Mouse (Mus musculus): ENCODE data around the gene Otulinl. TPM values are rescaled to one million over a fixed set of nuclear protein-coding genes. Genes with fewer than 3 reads are reported as not detected.

Gene Otulinl
- 1 to 10 TPM in 1 of 2 experiments, under 1 TPM in 1; 0.02 to 1.2 TPM for polyA plus RNA-seq (2012; fragmentation: generic; extraction: Trizol)

DNA sequence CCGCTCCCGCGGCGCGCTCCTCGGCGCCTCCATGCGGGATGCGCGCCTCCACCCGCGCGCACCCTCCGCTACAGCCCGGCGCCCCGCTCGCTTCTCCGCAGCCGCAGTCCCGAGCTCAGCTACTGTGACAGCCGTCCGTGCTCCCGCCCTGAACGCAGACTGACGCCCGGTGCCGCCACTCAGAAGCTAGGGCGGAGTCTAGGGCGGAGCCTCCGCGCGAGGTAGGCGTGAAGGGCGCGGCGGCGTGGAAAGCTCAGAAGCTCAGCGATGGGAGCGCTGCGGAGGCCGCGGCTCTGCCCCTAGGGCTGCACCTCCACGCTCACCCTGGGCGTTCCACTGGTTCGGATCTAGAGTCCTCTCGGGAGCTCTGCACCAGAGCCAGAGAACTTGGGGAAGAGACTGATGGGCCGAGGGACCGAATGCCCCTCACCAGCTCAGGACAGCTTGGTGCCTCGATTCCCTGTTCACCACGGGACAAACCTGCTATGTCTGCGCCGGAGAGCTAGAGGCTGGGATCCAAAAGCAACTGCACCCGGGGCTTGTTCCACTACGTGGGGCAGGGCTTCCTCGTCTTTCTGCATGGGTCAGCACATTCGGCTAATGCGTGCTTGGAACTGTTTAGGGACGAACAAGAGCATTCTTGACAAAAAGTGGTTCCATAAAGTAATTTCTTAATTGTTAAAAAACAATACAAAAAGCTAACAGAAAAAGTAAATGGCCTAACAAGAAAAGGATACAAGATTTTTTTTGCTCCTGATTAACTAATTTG lies at the start of gene Otulinl:
Otulinl (minus strand) TSS at position 161 of the 769 bp plus-strand sequence.

DNA sequence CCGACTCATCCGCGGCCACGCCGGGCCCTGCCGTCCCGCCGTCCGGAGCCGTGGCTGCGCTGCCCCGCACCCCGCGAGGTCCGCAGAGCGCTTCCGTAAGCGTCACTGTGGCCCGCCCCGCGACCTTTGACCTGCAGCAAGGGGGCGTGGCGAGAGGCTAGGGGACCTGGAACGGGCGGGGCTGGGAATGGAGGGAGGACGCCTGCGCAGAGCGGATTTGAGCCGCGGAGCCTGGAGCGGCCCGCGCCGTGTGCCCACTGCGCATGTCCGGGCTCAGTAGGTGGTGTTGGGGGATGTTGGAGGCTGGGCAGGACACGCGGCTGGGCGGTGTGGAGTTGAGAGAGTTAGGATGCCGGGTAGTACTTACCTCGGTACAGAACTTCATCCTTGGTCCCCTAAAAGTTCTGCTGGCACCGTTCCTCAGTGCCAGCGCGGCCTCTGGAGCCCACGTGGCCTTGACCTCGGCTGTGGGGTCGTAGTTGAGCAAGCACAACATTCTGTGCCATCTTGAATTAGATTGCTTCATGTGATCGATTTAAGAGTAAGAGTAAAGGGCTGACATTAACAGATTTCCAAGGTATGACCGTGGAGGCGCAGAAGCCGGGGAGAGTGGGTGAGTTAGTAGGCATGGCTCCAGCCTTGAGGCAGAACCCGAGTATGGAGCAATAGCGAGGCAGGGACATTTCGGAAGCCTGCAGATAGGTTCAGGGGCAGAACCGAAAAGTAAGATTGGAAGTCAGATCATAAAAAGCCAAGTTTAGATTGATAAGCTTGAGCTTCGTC lies 50.6 kb downstream of the Otulinl start, which contains the start of gene Otulin:
Otulin (minus strand) TSS at position 93 of the 783 bp plus-strand sequence.

Other genes with a start within 250 kb of the Otulinl start
- 100 to 1,000 TPM in 1 of 2 experiments, 10 to 100 TPM in 1; 61.0 to 110 TPM for gene Ank, start 214.9 kb downstream of the Otulinl start, polyA plus RNA-seq (2012; fragmentation: generic; extraction: Trizol)
- gene Otulin, start 50.9 kb downstream of the Otulinl start, polyA plus RNA-seq (2012; fragmentation: generic; extraction: Trizol): 10 to 100 TPM; 47.1 to 51.3 TPM

All from C3H10T1/2 (cell line).